Mouse (Mus musculus) bone marrow macrophage, adult 2 months (primary cell): ENCODE results near the gene Rassf2.

Experiments used
- CTCF ChIP-seq: IDR thresholded peaks from 2 replicates; pipeline ENCODE4 v1.5.1; 2012; ENCODE audit warnings: low read depth, mild to moderate bottlenecking, low read length, moderate library complexity
- POLR2A ChIP-seq: IDR thresholded peaks from 2 replicates; pipeline ENCODE4 v1.6.1; 2012; ENCODE audit warnings: mild to moderate bottlenecking, low read depth, low read length, borderline replicate concordance

DNA sequence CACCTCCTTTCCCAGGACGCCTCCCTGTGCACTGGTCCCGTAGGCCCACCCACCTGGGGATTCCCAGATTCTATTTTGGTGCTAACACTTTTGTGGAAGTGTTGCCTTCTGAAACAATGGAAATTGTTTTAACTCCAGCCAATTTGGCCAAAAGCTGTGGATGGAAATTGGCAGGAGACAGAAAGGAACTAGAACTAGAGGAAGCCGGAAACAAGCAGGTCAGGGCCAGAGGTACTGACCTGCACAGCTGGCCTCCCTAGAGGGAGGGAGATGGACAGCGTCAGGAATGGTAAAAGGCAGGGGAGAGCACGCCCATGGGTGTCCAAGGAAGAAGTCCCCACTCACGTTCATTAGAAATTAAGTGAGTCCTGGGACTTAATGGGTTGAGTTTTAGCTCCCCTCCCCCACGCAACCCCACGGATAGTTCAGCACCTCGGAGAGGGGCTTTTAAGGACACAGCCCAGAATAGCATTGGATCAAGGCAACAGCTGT lies 72.3 kb downstream of the Rassf2 start:
- TF ChIP-seq CTCF (no peak), POLR2A (no peak)
